Mouse (Mus musculus) myocyte (in vitro differentiated cells): ENCODE measurements around the gene Prkcq. TPM values are rescaled to one million over a fixed set of nuclear protein-coding genes. Genes with fewer than 3 reads are reported as not detected.

Source experiments
- H3K27me3 ChIP-seq: one replicate; pipeline ENCODE4 v1.6.1; 2011; ENCODE audit not compliant: control insufficient read depth, insufficient read depth, insufficient read length
- H3K36me3 ChIP-seq: one replicate; pipeline ENCODE4 v1.6.1; 2011; ENCODE audit not compliant: control insufficient read depth, insufficient read depth
- H3K4me2 ChIP-seq: one replicate; pipeline ENCODE4 v1.6.1; 2011; ENCODE audit warnings: low read depth, control low read depth
- H3K4me3 ChIP-seq: one replicate; pipeline ENCODE4 v1.5.1; 2011; ENCODE audit warnings: mild to moderate bottlenecking, control low read depth, moderate library complexity
- H3K79me2 ChIP-seq: one replicate; pipeline ENCODE4 v1.6.1; 2011; ENCODE audit not compliant: control insufficient read depth, insufficient read depth
- H3ac ChIP-seq: one replicate; pipeline ENCODE4 v1.6.1; 2011; ENCODE audit not compliant: control insufficient read depth, insufficient read length
- CEBPB ChIP-seq: IDR thresholded peaks from 2 replicates; pipeline ENCODE4 v1.6.1; 2011; ENCODE audit warnings: mild to moderate bottlenecking, moderate library complexity; ENCODE audit not compliant: poor library complexity, insufficient read depth, severe bottlenecking
- E2F4 ChIP-seq: IDR thresholded peaks from one replicate; pipeline ENCODE4 v1.6.1; 2011; ENCODE audit warnings: mild to moderate bottlenecking, control low read depth, moderate library complexity; ENCODE audit not compliant: insufficient read depth
- MAX ChIP-seq: IDR thresholded peaks from one replicate; pipeline ENCODE4 v1.6.1; 2011; ENCODE audit warnings: low read depth, mild to moderate bottlenecking, control low read depth
- MYOD1 ChIP-seq, 3 experiments: IDR thresholded peaks; one replicate each; pipeline ENCODE4 v1.6.1; 2011; ENCODE audit warnings: control low read depth in 2 of 3, low read depth in 2 of 3, mild to moderate bottlenecking in 2 of 3, moderate library complexity in 1 of 3; ENCODE audit not compliant: insufficient read length in 2 of 3, control insufficient read depth in 1 of 3
- MYOG ChIP-seq, 3 experiments: IDR thresholded peaks; one replicate each; pipeline ENCODE4 v1.6.1; 2011; ENCODE audit warnings: control low read depth in 2 of 3, low read depth in 2 of 3, mild to moderate bottlenecking in 2 of 3; ENCODE audit not compliant: insufficient read length in 2 of 3, control insufficient read depth in 1 of 3, insufficient read depth in 1 of 3
- POLR2A ChIP-seq: IDR thresholded peaks from one replicate; pipeline ENCODE4 v1.6.1; 2011; ENCODE audit warnings: low read depth, mild to moderate bottlenecking, control low read depth, moderate library complexity; ENCODE audit not compliant: insufficient read length
- POLR2AphosphoS2 ChIP-seq: IDR thresholded peaks from one replicate; pipeline ENCODE4 v1.6.1; 2011; ENCODE audit warnings: low read depth, control low read depth; ENCODE audit not compliant: insufficient read length
- REST ChIP-seq: IDR thresholded peaks from one replicate; pipeline ENCODE4 v1.6.1; 2011; ENCODE audit warnings: mild to moderate bottlenecking, control low read depth, moderate library complexity; ENCODE audit not compliant: insufficient read depth, insufficient read length
- SRF ChIP-seq: IDR thresholded peaks from one replicate; pipeline ENCODE4 v1.6.1; 2011; ENCODE audit warnings: low read depth; ENCODE audit not compliant: control insufficient read depth, insufficient read length
- TCF12 ChIP-seq: IDR thresholded peaks from one replicate; pipeline ENCODE4 v1.6.1; 2011; ENCODE audit warnings: mild to moderate bottlenecking, control low read depth; ENCODE audit not compliant: poor library complexity, insufficient read depth, severe bottlenecking
- TCF3 ChIP-seq: IDR thresholded peaks from one replicate; pipeline ENCODE4 v1.6.1; 2011; ENCODE audit warnings: low read depth, control low read depth; ENCODE audit not compliant: insufficient read length
- USF1 ChIP-seq: IDR thresholded peaks from one replicate; pipeline ENCODE4 v1.6.1; 2011; ENCODE audit warnings: low read depth, mild to moderate bottlenecking, control low read depth, moderate library complexity
- polyA plus RNA-seq: library from polyadenylated mRNA; unstranded; fragments of >200 nt; fragmentation: generic; extraction: Trizol; gene quantifications from one replicate; pipeline ENCODE4 v1.2.1, GENCODE M21; 2012; ENCODE audit warnings: missing spikeins

The Prkcq gene
- polyA plus RNA-seq, 1 experiment: 0.02 TPM

- no peaks in the 10 kb centered on the region for H3K36me3 ChIP-seq
- H3ac ChIP-seq: no peak overlapping the region
- TF ChIP-seq MAX (no peak), REST (no peak), CEBPB (no peak), POLR2AphosphoS2 (no peak), MYOG (IDR thresholded peaks at IDR 0.05; ENCODE audit: control insufficient read depth in 1 of 3, insufficient read depth in 1 of 3, insufficient read length in 2 of 3, low read depth in 2 of 3) (no peak), E2F4 (no peak), MYOD1 (IDR thresholded peaks at IDR 0.05; ENCODE audit: control insufficient read depth in 1 of 3, insufficient read length in 2 of 3, low read depth in 2 of 3) (no peak)
- no peak overlapping the region for H3K4me2 ChIP-seq
- no peaks in the 10 kb centered on the region for H3K27me3 ChIP-seq
- H3K4me3 ChIP-seq: no peak overlapping the region
- H3K79me2 ChIP-seq: no peaks in the 10 kb centered on the region
Observed at GRCm38 (mm10) chr2:11231118-11231517, 59.2 kb downstream of the Prkcq start.

DNA sequence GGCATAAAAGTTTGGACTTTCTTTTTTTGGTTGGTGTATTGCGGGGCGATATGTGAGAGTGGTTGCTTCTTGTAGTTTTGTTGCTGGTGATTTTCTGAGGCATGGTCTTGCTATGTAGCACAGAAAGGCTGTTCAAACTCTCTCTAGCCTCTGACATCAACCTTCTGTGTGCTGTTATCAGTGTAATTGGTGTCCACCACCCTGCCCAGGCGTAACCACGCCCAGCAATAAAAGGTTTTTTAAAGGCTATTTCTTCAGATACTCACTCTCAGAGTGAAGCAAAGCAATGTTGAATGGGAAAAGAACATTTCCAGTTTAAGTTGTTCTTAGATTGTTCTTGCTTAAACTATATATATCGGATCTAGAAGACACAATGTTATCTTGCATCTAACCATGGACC is 60.1 kb downstream of the Prkcq start:
- no peaks in the 10 kb centered on the region for H3K36me3 ChIP-seq
- no peaks in the 10 kb centered on the region for H3K79me2 ChIP-seq
- H3K4me2 ChIP-seq: no peak overlapping the region
- no peaks in the 10 kb centered on the region for H3K27me3 ChIP-seq
- no peak overlapping the region for H3K4me3 ChIP-seq
- TF ChIP-seq TCF12: no peak
- no peak overlapping the region for H3ac ChIP-seq

- no peak overlapping the region for H3ac ChIP-seq
- no peak overlapping the region for H3K4me3 ChIP-seq
- TF ChIP-seq REST (no peak), E2F4 (no peak), TCF3 (no peak), MAX (no peak), POLR2A (no peak), MYOG (IDR thresholded peaks at IDR 0.05; ENCODE audit: control insufficient read depth in 1 of 3, insufficient read depth in 1 of 3, insufficient read length in 2 of 3, low read depth in 2 of 3) (no peak), USF1 (no peak), MYOD1 (IDR thresholded peaks at IDR 0.05; ENCODE audit: control insufficient read depth in 1 of 3, insufficient read length in 2 of 3, low read depth in 2 of 3) (no peak)
- H3K79me2 ChIP-seq: no peaks in the 10 kb centered on the region
- peaks cover 3% of the 10 kb centered on the region for H3K27me3 ChIP-seq
- H3K36me3 ChIP-seq: no peaks in the 10 kb centered on the region
- no peak overlapping the region for H3K4me2 ChIP-seq
Observed at GRCm38 (mm10) chr2:11238254-11238653, 66.3 kb downstream of the Prkcq start.

GRCm38 (mm10) chr2:11239523-11239922 is 67.6 kb downstream of the Prkcq start:
- Histone ChIP-seq H3K36me3 (no peaks in the 10 kb centered on the region), H3K4me2 (no peak overlapping the region), H3K79me2 (no peaks in the 10 kb centered on the region), H3K4me3 (no peak overlapping the region), H3ac (no peak overlapping the region), H3K27me3 (peaks cover 3% of the 10 kb centered on the region)
- TF ChIP-seq MAX (no peak), E2F4 (no peak), POLR2AphosphoS2 (no peak), CEBPB (no peak), MYOD1 (IDR thresholded peaks at IDR 0.05; ENCODE audit: control insufficient read depth in 1 of 3, insufficient read length in 2 of 3, low read depth in 2 of 3) (no peak), USF1 (no peak), TCF12 (no peak), REST (no peak), SRF (no peak), MYOG (IDR thresholded peaks at IDR 0.05; ENCODE audit: control insufficient read depth in 1 of 3, insufficient read depth in 1 of 3, insufficient read length in 2 of 3, low read depth in 2 of 3) (no peak), POLR2A (no peak), TCF3 (no peak)

- Histone ChIP-seq H3K4me2 (no peak overlapping the region), H3K36me3 (no peaks in the 10 kb centered on the region), H3K27me3 (peaks cover 11% of the 10 kb centered on the region), H3ac (no peak overlapping the region), H3K4me3 (no peak overlapping the region), H3K79me2 (no peaks in the 10 kb centered on the region)
- TF ChIP-seq MYOD1 (IDR thresholded peaks at IDR 0.05; ENCODE audit: control insufficient read depth in 1 of 3, insufficient read length in 2 of 3, low read depth in 2 of 3) (no peak), USF1 (no peak), E2F4 (no peak), REST (no peak), POLR2A (no peak), SRF (no peak), TCF3 (no peak)
Observed at GRCm38 (mm10) chr2:11245926-11246325, 74.0 kb downstream of the Prkcq start.
